Mouse (Mus musculus) limb, embryonic 14.5 days (tissue): ENCODE measurements around the gene Edem2. TPM values are rescaled to one million over a fixed set of nuclear protein-coding genes. Genes with fewer than 3 reads are reported as not detected.
A peak's percentile ranks its signal among the peaks of the same experiment; 100 is the strongest.

Experiments used
- ATAC-seq: fragments of 200-750 bp; cut with Nextera tagmentation; 2 replicates; pipeline ENCODE4 v1.8.0; 2017; ENCODE audit warnings: low read depth, moderate number of reproducible peaks, moderate TSS enrichment; ENCODE audit not compliant: low FRiP score
- DNase-seq: peaks from one replicate; pipeline ENCODE4 v3.0.0-alpha.2; 2015; ENCODE audit warnings: low spot score
- H3K27ac ChIP-seq: fragments of 300-500 bp; sonication (generic); replicated peaks from 2 replicates; pipeline ENCODE4 v1.5.1; 2014; ENCODE audit warnings: low read depth, mild to moderate bottlenecking, low read length, moderate library complexity, mixed read lengths
- H3K27me3 ChIP-seq: fragments of 300-500 bp; sonication (generic); 2 replicates; pipeline ENCODE4 v1.6.1; 2014; ENCODE audit warnings: low read length, mixed read lengths; ENCODE audit not compliant: control insufficient read depth, insufficient read depth
- H3K36me3 ChIP-seq: fragments of 300-500 bp; sonication (generic); 2 replicates; pipeline ENCODE4 v1.6.1; 2014; ENCODE audit warnings: mild to moderate bottlenecking, low read length, moderate library complexity, mixed read lengths; ENCODE audit not compliant: control insufficient read depth, insufficient read depth
- H3K4me1 ChIP-seq: fragments of 300-500 bp; sonication (generic); 2 replicates; pipeline ENCODE4 v1.6.1; 2014; ENCODE audit warnings: antibody characterized with exemption, low read length, mixed read lengths; ENCODE audit not compliant: control insufficient read depth, insufficient read depth
- H3K4me2 ChIP-seq: fragments of 300-500 bp; sonication (generic); replicated peaks from 2 replicates; pipeline ENCODE4 v1.6.1; 2014; ENCODE audit warnings: low read depth, mild to moderate bottlenecking, low read length, moderate library complexity; ENCODE audit not compliant: severe bottlenecking
- H3K4me3 ChIP-seq: fragments of 300-500 bp; sonication (generic); replicated peaks from 2 replicates; pipeline ENCODE4 v1.5.1; 2014; ENCODE audit warnings: low read length
- H3K9ac ChIP-seq: fragments of 300-500 bp; sonication (generic); 2 replicates; pipeline ENCODE4 v1.6.1; 2014; ENCODE audit warnings: mild to moderate bottlenecking, low read depth, low read length, moderate library complexity; ENCODE audit not compliant: severe bottlenecking
- H3K9me3 ChIP-seq: fragments of 300-500 bp; sonication (generic); 2 replicates; pipeline ENCODE4 v1.6.1; 2016; ENCODE audit warnings: low read length; ENCODE audit not compliant: control insufficient read depth
- POLR2A ChIP-seq: fragments of 200-500 bp; IDR thresholded peaks from 2 replicates; pipeline ENCODE4 v1.8.0; 2012; ENCODE audit warnings: inconsistent platforms, mild to moderate bottlenecking, moderate library complexity, borderline replicate concordance; ENCODE audit not compliant: insufficient read depth, insufficient read length; ENCODE audit errors: extremely low read depth
- WGBS: fragments of 180-500 bp; shearing (Covaris S2); extraction: QIAGEN DNeasy Blood & Tissue Kit; methylation state at CpG from one replicate; pipeline ENCODE4 v1.1.7; 2014; 5-methylcytosine and 5-hydroxymethylcytosine counted together
- polyA plus RNA-seq, 2 experiments: library from polyadenylated mRNA; depleted of rRNA in 1 of 2; stranded (reverse) in 1 of 2; unstranded in 1 of 2; fragments of >200 nt; fragmentation: Nextera tagmentation in 1 of 2; extraction: Ambion mirVana in 1 of 2; gene quantifications; 2 replicates each; pipeline versions ENCODE4 v1.2.1 to v1.2.3; 2012 to 2014

Edem2 gene
- polyA plus RNA-seq, 2 experiments, result 35.0 to 36.1 TPM

GRCm38 (mm10) chr2:155679586-155680110 is 49.6 kb downstream of the Edem2 start:
- no peak for TF ChIP-seq POLR2A
- H3K4me3 ChIP-seq, result no peak overlapping the region
- H3K27me3 ChIP-seq, result no peaks in the 10 kb centered on the region
- no peaks in the 10 kb centered on the region for H3K9me3 ChIP-seq
- DNase-seq (no peak), ATAC-seq (no peak)
- no peak overlapping the region for H3K27ac ChIP-seq
- H3K4me1 ChIP-seq, result no peaks in the 10 kb centered on the region; the same call in 1 of the 2 replicates
- no peak overlapping the region for H3K9ac ChIP-seq
- no peak overlapping the region for H3K4me2 ChIP-seq
- H3K36me3 ChIP-seq, result peaks cover 9% of the 10 kb centered on the region; the same call in 1 of the 2 replicates
- 93% methylated on average over 4 of the region's 4 CpGs for WGBS

DNA sequence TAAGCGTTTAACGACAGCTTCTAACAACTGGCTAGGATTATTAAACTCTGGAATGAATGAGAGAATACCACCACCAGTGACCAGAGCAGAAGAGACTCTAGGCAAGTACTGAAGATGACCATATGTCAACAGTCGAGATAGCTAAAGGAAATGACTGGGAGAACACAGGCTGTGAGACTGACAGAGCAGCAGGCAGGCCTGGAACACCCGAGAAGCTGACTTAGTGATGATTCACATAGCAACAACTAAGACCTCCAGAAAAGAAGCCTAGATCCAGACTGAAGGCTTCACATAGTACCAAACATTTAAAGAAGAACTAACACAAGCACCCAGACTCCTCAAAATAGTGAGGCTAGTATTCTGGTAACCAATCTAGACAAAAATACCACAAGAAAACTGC is 54.2 kb downstream of the Edem2 start:
- no peaks in the 10 kb centered on the region for H3K4me1 ChIP-seq
- no peak for DNase-seq
- H3K27ac ChIP-seq, result no peak overlapping the region
- ATAC-seq, result no peak
- no peak overlapping the region for H3K9ac ChIP-seq
- TF ChIP-seq POLR2A, result no peak
- H3K36me3 ChIP-seq, result peaks cover 31% of the 10 kb centered on the region
- no peaks in the 10 kb centered on the region for H3K9me3 ChIP-seq
- no peaks in the 10 kb centered on the region for H3K27me3 ChIP-seq
- H3K4me3 ChIP-seq, result no peak overlapping the region
- 71% methylated on average over 4 of the region's 4 CpGs for WGBS
- no peak overlapping the region for H3K4me2 ChIP-seq

GRCm38 (mm10) chr2:155673546-155673945 is 55.7 kb downstream of the Edem2 start:
- TF ChIP-seq POLR2A, result no peak
- Histone ChIP-seq H3K9ac (no peak overlapping the region), H3K27ac (no peak overlapping the region), H3K36me3 (peaks cover 30% of the 10 kb centered on the region), H3K27me3 (no peaks in the 10 kb centered on the region), H3K9me3 (no peaks in the 10 kb centered on the region), H3K4me2 (no peak overlapping the region), H3K4me1 (no peaks in the 10 kb centered on the region), H3K4me3 (no peak overlapping the region)
- no peak for ATAC-seq
- WGBS, result 9% methylated on average over 2 of the region's 2 CpGs
- DNase-seq, result peak; percentile 37

DNA sequence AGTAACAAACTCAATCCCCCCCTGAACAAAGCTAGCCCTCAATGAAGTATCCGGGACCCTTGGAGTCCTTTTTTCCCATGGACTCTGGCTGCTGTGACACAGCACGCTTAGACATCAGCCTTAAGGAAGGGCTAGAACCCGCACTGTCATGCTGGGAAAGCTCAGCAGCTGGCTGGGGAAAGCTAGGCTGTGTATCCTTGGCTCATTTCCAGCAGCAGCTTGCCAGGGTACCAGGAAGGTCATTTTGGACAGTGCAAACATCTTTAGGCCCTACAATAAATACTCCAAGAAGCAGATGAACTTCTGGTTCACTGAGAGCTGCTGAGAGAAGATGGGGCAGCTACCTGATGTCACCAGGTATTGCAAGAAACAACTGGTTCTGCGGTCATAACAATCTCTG is 58.0 kb downstream of the Edem2 start:
- Histone ChIP-seq H3K27ac (no peak overlapping the region), H3K9me3 (no peaks in the 10 kb centered on the region), H3K4me3 (no peak overlapping the region), H3K4me1 (no peaks in the 10 kb centered on the region), H3K9ac (no peak overlapping the region), H3K36me3 (peaks cover 48% of the 10 kb centered on the region), H3K4me2 (no peak overlapping the region), H3K27me3 (no peaks in the 10 kb centered on the region)
- TF ChIP-seq POLR2A, result no peak
- no peak for DNase-seq
- 83% methylated on average over 4 of the region's 4 CpGs for WGBS
- ATAC-seq, result no peak

- H3K9me3 ChIP-seq, result no peaks in the 10 kb centered on the region
- ATAC-seq (no peak), DNase-seq (no peak)
- H3K27ac ChIP-seq, result no peak overlapping the region
- no peak for TF ChIP-seq POLR2A
- 89% methylated on average over 4 of the region's 4 CpGs for WGBS
- H3K4me3 ChIP-seq, result no peak overlapping the region
- H3K4me2 ChIP-seq, result no peak overlapping the region
- H3K27me3 ChIP-seq, result no peaks in the 10 kb centered on the region
- H3K9ac ChIP-seq, result no peak overlapping the region
- H3K4me1 ChIP-seq, result no peaks in the 10 kb centered on the region
- peaks cover 75% of the 10 kb centered on the region for H3K36me3 ChIP-seq
These were observed 60.8 kb downstream of the Edem2 start for GRCm38 (mm10) chr2:155668461-155668860.

GRCm38 (mm10) chr2:155667881-155668280 is 61.4 kb downstream of the Edem2 start:
- Histone ChIP-seq H3K4me2 (no peak overlapping the region), H3K4me1 (no peaks in the 10 kb centered on the region), H3K27ac (no peak overlapping the region), H3K27me3 (no peaks in the 10 kb centered on the region), H3K36me3 (peaks cover 80% of the 10 kb centered on the region), H3K4me3 (no peak overlapping the region), H3K9me3 (no peaks in the 10 kb centered on the region), H3K9ac (no peak overlapping the region)
- no peak for DNase-seq
- WGBS, result 97% methylated on average over 8 of the region's 8 CpGs
- ATAC-seq, result no peak
- TF ChIP-seq POLR2A, result no peak
